Mouse (Mus musculus): Measurements from ENCODE around the gene Vmn1r121.
"Not testable (repeated sequence)": the region's sequence is repeated elsewhere in the genome, so short reads cannot be mapped to it uniquely, and the experiment has no call there.

Gene Vmn1r121

DNA sequence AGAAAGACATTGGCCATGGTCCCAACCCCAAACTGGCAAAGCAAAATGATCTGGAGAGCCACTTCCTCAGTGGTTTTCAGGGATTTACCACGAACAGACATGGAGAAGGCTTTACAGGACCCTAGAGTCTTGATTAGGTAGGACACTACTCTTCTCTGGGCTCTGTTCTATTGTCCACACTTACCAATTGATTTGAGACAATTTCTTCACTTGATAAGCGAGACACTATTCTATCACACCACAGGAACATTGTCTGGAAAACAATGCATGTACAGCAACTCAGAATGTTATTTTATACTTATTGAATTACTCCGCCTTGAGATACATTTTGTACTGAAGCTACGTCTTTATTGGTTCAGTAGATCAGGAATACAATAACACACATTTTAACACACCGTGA is at the start of gene Vmn1r121:
Gene Vmn1r121 (minus strand): TSS at position 101 of the 400 bp plus-strand sequence.
- DNase-seq: not testable (repeated sequence)

DNA sequence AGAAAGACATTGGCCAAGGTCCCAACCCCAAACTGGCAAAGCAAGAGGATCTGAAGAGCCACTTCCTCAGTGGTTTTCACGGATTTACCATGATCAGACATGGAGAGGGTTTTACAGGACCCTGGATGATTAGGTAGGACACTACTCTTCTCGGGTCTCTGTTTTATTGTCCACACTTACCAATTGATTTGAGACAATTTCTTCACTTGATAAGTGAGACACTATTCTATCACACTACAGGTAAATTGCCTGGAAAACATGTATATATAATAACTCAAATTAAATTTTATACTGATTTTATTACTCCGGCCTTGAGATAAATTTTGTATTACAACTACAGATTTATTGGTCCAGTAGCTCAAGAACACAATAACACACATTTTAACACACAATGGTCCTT is 35.7 kb upstream of the Vmn1r121 start, which contains the start of gene Vmn1r122:
Gene Vmn1r122 (minus strand): TSS at position 101 of the 400 bp plus-strand sequence.
- DNase-seq: not testable (repeated sequence)

DNA sequence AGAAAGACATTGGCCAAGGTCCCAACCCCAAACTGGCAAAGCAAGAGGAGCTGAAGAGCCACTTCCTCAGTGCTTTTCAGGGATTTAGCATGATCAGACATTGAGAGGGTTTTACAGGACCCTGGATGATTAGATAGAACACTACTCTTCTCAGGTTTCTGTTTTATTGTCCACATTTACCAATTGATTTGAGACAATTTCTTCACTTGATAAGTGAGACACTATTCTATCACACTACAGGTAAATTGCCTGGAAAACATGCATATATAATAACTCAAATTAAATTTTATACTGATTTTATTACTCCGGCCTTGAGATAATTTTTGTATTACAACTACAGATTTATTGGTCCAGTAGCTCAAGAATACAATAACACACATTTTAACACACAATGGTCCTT is 44.6 kb downstream of the Vmn1r121 start, which contains the start of gene Vmn1r120:
Gene Vmn1r120 (minus strand): TSS at position 101 of the 400 bp plus-strand sequence.
- not testable (repeated sequence) for DNase-seq

Measured in cerebellum, adult 8-10 months (tissue).